Mouse (Mus musculus): Measurements from ENCODE around the gene A430005L14Rik. TPM values are rescaled to one million over a fixed set of nuclear protein-coding genes. Genes with fewer than 3 reads are reported as not detected.

The A430005L14Rik gene
- polyA plus RNA-seq, 1 experiment from 2014 or later: 86.8 TPM

DNA sequence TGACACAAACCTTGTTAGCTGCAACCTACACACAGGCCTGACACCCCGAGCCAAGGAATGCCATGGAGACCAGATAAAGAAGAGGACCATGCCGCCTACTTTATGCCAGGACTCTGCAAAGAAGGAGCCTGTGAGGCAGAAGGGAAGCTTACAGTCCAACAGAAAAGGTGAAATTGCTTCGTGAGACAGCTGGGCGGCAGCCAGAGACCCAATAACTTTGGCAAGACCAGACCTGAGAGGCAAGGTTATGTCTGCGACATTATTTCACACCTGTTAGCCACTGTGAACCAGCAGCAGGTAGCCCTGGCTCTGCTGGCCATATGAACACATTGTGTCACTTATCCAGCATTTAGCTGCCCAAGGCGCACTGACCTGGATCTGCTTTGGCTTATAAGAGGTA, 11.3 kb upstream of the A430005L14Rik start:
- Histone ChIP-seq H3K36me3 (ENCODE audit: poor library complexity, severe bottlenecking) (no peaks in the 10 kb centered on the region), H3K4me3 (no peak overlapping the region), H3K27ac (no peak overlapping the region), H3K4me2 (no peak overlapping the region), H3K9me3 (replicated peaks) (no peaks in the 10 kb centered on the region), H3K4me1 (peaks cover 6% of the 10 kb centered on the region; the same call in 1 of the 2 replicates), H3K27me3 (peaks cover 35% of the 10 kb centered on the region; the same call in 1 of the 2 replicates), H3K9ac (no peak overlapping the region)
- no peak for ATAC-seq
- 83% methylated on average over 6 of the region's 6 CpGs for WGBS

GRCm38 (mm10) chr4:153950372-153950771, 6.7 kb upstream of the A430005L14Rik start:
- WGBS: 76% methylated on average over 2 of the region's 2 CpGs
- ATAC-seq: no peak
- no peak overlapping the region for H3K4me3 ChIP-seq
- H3K9ac ChIP-seq: no peak overlapping the region
- no peak overlapping the region for H3K4me2 ChIP-seq
- peaks cover 4% of the 10 kb centered on the region; the same call in 1 of the 2 replicates for H3K4me1 ChIP-seq
- peaks cover 31% of the 10 kb centered on the region for H3K27me3 ChIP-seq
- H3K27ac ChIP-seq: no peak overlapping the region
- no peaks in the 10 kb centered on the region for H3K9me3 ChIP-seq (replicated peaks)
- H3K36me3 ChIP-seq (ENCODE audit: poor library complexity, severe bottlenecking): no peaks in the 10 kb centered on the region

DNA sequence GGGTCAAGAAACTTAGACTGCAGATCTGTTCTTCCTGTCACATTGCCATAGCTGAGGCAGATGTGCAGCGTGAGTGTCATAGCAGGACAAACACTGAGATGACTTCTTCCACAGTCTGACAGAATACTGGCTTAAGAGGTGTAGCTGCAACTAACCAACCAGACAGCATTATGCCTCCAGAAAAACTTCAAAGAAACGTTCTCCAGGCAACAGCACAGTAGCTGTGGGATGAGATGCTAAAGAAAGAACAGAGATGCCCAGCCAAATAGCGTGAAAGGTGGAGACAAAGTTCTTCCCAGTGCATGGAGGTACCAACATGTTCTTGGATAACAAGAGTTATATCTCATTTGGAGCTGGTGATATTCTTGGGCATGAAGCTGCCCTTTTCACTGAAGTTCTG, 5.9 kb upstream of the A430005L14Rik start:
- peaks cover 11% of the 10 kb centered on the region; the same call in 1 of the 2 replicates for H3K4me1 ChIP-seq
- no peak overlapping the region for H3K4me3 ChIP-seq
- no peaks in the 10 kb centered on the region for H3K36me3 ChIP-seq (ENCODE audit: poor library complexity, severe bottlenecking)
- no peak overlapping the region for H3K4me2 ChIP-seq
- no peak for ATAC-seq
- 59% methylated on average over 3 of the region's 3 CpGs for WGBS
- no peak overlapping the region for H3K27ac ChIP-seq
- peaks cover 33% of the 10 kb centered on the region for H3K27me3 ChIP-seq
- no peaks in the 10 kb centered on the region for H3K9me3 ChIP-seq (replicated peaks)
- H3K9ac ChIP-seq: no peak overlapping the region

- ATAC-seq: peak; percentile 41; the same call in 1 of the 2 replicates
- Histone ChIP-seq H3K4me3 (no peak overlapping the region), H3K27me3 (peaks cover 27% of the 10 kb centered on the region), H3K36me3 (ENCODE audit: poor library complexity, severe bottlenecking) (no peaks in the 10 kb centered on the region), H3K9ac (no peak overlapping the region), H3K4me2 (no peak overlapping the region), H3K27ac (0 out of 2 replicates have a peak overlapping the region, but pooled peaks have one; percentile 4), H3K9me3 (replicated peaks) (no peaks in the 10 kb centered on the region), H3K4me1 (peaks cover 15% of the 10 kb centered on the region; the same call in 1 of the 2 replicates)
- 23% methylated on average over 5 of the region's 5 CpGs for WGBS
These were observed 5.3 kb upstream of the A430005L14Rik start for GRCm38 (mm10) chr4:153951692-153952091.

- Histone ChIP-seq H3K4me3 (no peak overlapping the region), H3K36me3 (ENCODE audit: poor library complexity, severe bottlenecking) (peaks cover 12% of the 10 kb centered on the region), H3K4me1 (peaks cover 28% of the 10 kb centered on the region), H3K27ac (peak overlapping the region; percentile 35), H3K4me2 (no peak overlapping the region), H3K27me3 (peaks cover 18% of the 10 kb centered on the region), H3K9me3 (replicated peaks) (no peaks in the 10 kb centered on the region), H3K9ac (no peak overlapping the region)
- ATAC-seq: no peak
- WGBS: 73% methylated on average over 8 of the region's 8 CpGs
These were observed 1.4 kb upstream of the A430005L14Rik start for GRCm38 (mm10) chr4:153955651-153956050.

DNA sequence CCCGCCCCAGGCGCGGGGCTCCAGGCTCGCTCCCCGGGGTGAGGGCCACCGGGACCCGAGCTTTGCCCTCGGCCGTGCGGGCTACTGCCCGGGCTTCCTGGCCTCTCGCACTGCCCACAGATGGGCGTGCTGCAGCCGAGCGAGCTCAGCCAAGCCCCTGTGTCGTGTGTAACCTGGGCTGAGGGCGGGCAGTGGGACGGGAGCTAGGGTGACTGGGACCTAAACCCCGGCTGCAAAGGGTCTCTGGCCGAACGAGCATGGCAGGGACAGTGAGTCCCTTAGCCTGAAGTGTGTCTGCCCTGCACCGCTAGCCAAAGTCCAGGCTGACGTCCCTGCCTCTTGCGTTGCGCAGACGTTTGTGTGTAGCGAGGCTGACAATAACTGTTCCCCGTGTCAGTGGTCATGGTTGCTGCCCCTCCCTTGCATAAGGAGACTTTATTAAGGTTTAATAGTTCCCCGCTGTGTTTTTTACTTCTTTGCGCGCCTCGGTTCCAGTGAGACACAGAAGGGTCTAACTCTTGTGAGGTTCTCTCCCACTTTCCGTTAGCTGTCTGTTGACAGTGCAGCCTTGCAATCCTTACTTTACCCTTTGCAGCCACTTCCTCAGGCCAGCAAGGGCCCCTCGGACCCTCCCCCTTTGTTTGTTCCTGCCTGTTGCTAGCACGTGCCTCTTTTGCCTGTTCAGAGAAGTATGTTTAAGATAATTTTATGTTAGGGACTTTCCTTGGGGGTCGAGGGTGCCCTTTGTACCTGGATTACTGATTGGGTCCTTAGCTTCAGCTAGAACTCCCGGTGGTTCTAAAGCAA, 610 bp downstream of the A430005L14Rik start:
- peak overlapping the region; percentile 89 for H3K4me2 ChIP-seq
- peak; percentile 73 for ATAC-seq
- H3K36me3 ChIP-seq (ENCODE audit: poor library complexity, severe bottlenecking): peaks cover 32% of the 10 kb centered on the region
- H3K4me1 ChIP-seq: peaks cover 24% of the 10 kb centered on the region
- peak overlapping the region; percentile 81 for H3K4me3 ChIP-seq
- WGBS: under 1% methylated on average over 37 of the region's 37 CpGs
- H3K9me3 ChIP-seq (replicated peaks): no peaks in the 10 kb centered on the region
- H3K27ac ChIP-seq: peak overlapping the region; percentile 80
- H3K9ac ChIP-seq: peak overlapping the region; percentile 92
- peaks cover 18% of the 10 kb centered on the region for H3K27me3 ChIP-seq

DNA sequence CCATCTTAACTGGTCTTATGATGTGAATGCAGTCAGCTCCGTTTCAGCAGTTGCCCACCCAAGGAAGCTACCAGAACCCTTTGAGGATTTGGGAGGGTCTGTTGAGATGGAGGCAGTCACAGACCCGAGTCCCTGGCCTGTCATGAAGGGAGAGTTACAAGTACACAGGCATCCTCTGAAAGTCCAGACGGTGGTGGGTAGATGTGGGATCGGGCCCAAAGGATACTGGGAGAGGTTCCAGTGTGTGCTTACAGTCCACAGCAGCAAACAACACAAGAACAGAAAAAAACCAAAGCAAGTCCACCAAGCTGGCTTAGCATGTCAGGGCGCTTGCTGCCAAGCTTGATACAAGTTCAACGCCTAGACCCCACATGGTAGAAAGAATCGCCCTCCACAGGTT, 5.6 kb downstream of the A430005L14Rik start:
- H3K4me1 ChIP-seq: peaks cover 12% of the 10 kb centered on the region
- peaks cover 75% of the 10 kb centered on the region for H3K36me3 ChIP-seq (ENCODE audit: poor library complexity, severe bottlenecking)
- ATAC-seq: no peak
- no peak overlapping the region for H3K4me2 ChIP-seq
- H3K27me3 ChIP-seq: no peaks in the 10 kb centered on the region
- 88% methylated on average over 7 of the region's 7 CpGs for WGBS
- H3K27ac ChIP-seq: no peak overlapping the region
- H3K4me3 ChIP-seq: no peak overlapping the region
- no peaks in the 10 kb centered on the region for H3K9me3 ChIP-seq (replicated peaks)
- no peak overlapping the region for H3K9ac ChIP-seq

GRCm38 (mm10) chr4:153966651-153967050, 9.6 kb downstream of the A430005L14Rik start:
- Histone ChIP-seq H3K27ac (no peak overlapping the region), H3K4me2 (no peak overlapping the region), H3K9me3 (replicated peaks) (no peaks in the 10 kb centered on the region), H3K4me3 (no peak overlapping the region), H3K36me3 (ENCODE audit: poor library complexity, severe bottlenecking) (peaks cover 88% of the 10 kb centered on the region), H3K4me1 (no peaks in the 10 kb centered on the region), H3K9ac (no peak overlapping the region), H3K27me3 (no peaks in the 10 kb centered on the region)
- 90% methylated on average over 5 of the region's 5 CpGs for WGBS
- no peak for ATAC-seq

- H3K27ac ChIP-seq: no peak overlapping the region
- 80% methylated on average over 2 of the region's 2 CpGs for WGBS
- no peak overlapping the region for H3K9ac ChIP-seq
- H3K4me1 ChIP-seq: no peaks in the 10 kb centered on the region
- ATAC-seq: no peak
- no peaks in the 10 kb centered on the region for H3K9me3 ChIP-seq (replicated peaks)
- no peak overlapping the region for H3K4me3 ChIP-seq
- peaks cover 81% of the 10 kb centered on the region for H3K36me3 ChIP-seq (ENCODE audit: poor library complexity, severe bottlenecking)
- no peaks in the 10 kb centered on the region for H3K27me3 ChIP-seq
- no peak overlapping the region for H3K4me2 ChIP-seq
These were observed 10.5 kb downstream of the A430005L14Rik start for GRCm38 (mm10) chr4:153967556-153967955.

- 86% methylated on average over 2 of the region's 2 CpGs for WGBS
- Histone ChIP-seq H3K4me2 (no peak overlapping the region), H3K9me3 (replicated peaks) (no peaks in the 10 kb centered on the region), H3K27me3 (no peaks in the 10 kb centered on the region), H3K27ac (no peak overlapping the region), H3K4me1 (0 out of 2 replicates have a peak, but pooled peaks cover 4% of the 10 kb centered on the region), H3K4me3 (no peak overlapping the region), H3K36me3 (ENCODE audit: poor library complexity, severe bottlenecking) (peaks cover 76% of the 10 kb centered on the region), H3K9ac (no peak overlapping the region)
- no peak for ATAC-seq
These were observed 11.0 kb downstream of the A430005L14Rik start for GRCm38 (mm10) chr4:153968063-153968462.

DNA sequence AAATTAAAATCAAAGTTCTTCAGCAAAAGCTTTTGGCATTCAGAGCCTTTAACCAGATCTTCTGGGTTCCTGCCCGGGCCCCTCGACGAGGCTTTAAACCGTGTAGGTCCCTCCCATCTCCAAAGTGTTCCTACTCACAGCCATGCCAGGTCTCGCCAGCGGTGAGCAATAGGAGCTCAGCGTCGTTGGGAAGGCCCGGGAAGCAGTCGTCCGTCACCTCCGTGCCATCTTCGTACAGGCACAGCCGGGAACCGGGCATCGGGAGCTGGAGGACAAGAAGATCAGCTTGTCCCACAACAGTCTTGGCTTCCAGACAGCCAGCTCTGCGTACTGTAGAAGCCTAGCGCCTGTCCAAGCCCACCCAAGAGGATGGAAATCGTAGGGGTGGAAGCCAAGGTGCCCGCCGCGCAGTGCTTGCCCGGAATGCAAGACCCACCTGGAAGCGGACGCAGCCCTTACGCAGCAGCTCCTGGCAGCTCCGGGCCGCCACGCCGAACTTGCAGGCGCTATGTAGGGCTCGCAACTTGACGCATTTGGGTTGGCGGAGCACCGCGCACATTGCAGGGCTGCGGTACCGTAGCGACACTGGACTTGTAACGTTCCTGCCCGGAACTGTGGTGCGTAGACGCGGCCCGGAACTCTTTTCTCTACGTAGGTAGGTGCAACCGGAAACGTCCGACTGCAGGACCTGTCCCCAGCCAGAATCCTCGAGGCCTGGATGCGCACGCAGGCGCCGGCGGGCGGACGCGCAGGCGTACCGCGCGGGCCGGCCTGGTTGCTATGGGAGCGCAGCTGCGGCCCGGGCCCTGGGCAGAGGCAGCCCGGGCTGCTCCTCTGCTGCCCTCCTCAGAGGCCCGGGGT, 17.6 kb downstream of the A430005L14Rik start, which contains the start of the genes Dffb and Cep104:
Gene Dffb (minus strand): TSS at position 696 of the 861 bp plus-strand sequence.
Gene Cep104 (plus strand): TSS at position 764 of the 861 bp plus-strand sequence.
- WGBS: 1% methylated on average over 68 of the region's 68 CpGs
- H3K4me3 ChIP-seq: peak within 1 kb of the TSS; percentile 92

DNA sequence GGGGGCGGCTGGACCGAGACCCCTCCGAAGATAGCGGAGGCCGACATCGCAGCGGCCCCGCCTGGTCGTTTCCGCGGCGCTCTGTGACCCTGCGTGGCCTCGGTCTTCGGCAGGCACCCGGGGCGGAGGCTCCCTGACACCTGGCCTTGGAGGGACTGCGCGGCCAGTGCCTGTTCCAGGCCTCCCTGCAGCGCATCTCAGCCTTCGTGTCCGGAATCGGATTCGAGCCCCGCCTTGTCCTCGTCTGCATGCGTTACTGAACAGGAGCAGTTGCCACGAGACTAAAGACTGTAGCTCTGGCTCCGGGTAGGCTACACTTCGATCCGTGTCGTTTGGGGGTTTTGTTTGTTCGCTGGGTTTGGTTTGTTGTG, 18.2 kb downstream of the A430005L14Rik start:
- Histone ChIP-seq H3K4me3 (peak overlapping the region; percentile 92), H3K36me3 (ENCODE audit: poor library complexity, severe bottlenecking) (peaks cover 31% of the 10 kb centered on the region), H3K9me3 (replicated peaks) (no peaks in the 10 kb centered on the region), H3K4me2 (peak overlapping the region; percentile 97), H3K27me3 (no peaks in the 10 kb centered on the region), H3K27ac (peak overlapping the region; percentile 69), H3K4me1 (peaks cover 28% of the 10 kb centered on the region), H3K9ac (peak overlapping the region; percentile 90)
- peak; percentile 57 for ATAC-seq
- under 1% methylated on average over 30 of the region's 33 CpGs for WGBS

More for the DNA sequence above, 17.6 kb downstream of the A430005L14Rik start, which contains the start of the genes Dffb and Cep104:
- peak within 1 kb of the TSS; percentile 97 for H3K4me2 ChIP-seq
- peaks cover 28% of the 10 kb centered on the region for H3K4me1 ChIP-seq
- no peaks in the 10 kb centered on the region for H3K27me3 ChIP-seq
- H3K36me3 ChIP-seq (ENCODE audit: poor library complexity, severe bottlenecking): peaks cover 31% of the 10 kb centered on the region
- no peaks in the 10 kb centered on the region for H3K9me3 ChIP-seq (replicated peaks)
- H3K9ac ChIP-seq: peak within 1 kb of the TSS; percentile 90
- ATAC-seq: peak; percentile 98
- H3K27ac ChIP-seq: peak within 1 kb of the TSS; percentile 69

All from forebrain, embryonic 13.5 days (tissue).